Mouse (Mus musculus) limb, embryonic 11.5 days (tissue): ENCODE results near the gene Clstn1. TPM values are rescaled to one million over a fixed set of nuclear protein-coding genes. Genes with fewer than 3 reads are reported as not detected.

Source experiments
- ATAC-seq: fragments of 200-750 bp; cut with Nextera tagmentation; 2 replicates; pipeline ENCODE4 v1.8.0; 2017; ENCODE audit warnings: low read depth; ENCODE audit not compliant: insufficient number of reproducible peaks, low FRiP score, low TSS enrichment
- DNase-seq: peaks from one replicate; pipeline ENCODE4 v3.0.0-alpha.2; 2015; ENCODE audit warnings: low spot score
- H3K27ac ChIP-seq: fragments of 300-500 bp; sonication (generic); replicated peaks from 2 replicates; pipeline ENCODE4 v1.5.1; 2014; ENCODE audit warnings: low read depth, mild to moderate bottlenecking, low read length
- H3K27me3 ChIP-seq: fragments of 300-500 bp; sonication (generic); 2 replicates; pipeline ENCODE4 v1.6.1; 2014; ENCODE audit warnings: mild to moderate bottlenecking, low read length, mixed read lengths; ENCODE audit not compliant: control insufficient read depth, insufficient read depth
- H3K36me3 ChIP-seq: fragments of 300-500 bp; sonication (generic); 2 replicates; pipeline ENCODE4 v1.6.1; 2014; ENCODE audit warnings: mild to moderate bottlenecking, low read length, moderate library complexity, mixed read lengths; ENCODE audit not compliant: control insufficient read depth, insufficient read depth
- H3K4me1 ChIP-seq: fragments of 300-500 bp; sonication (generic); 2 replicates; pipeline ENCODE4 v1.6.1; 2014; ENCODE audit warnings: low read length, mixed read lengths; ENCODE audit not compliant: control insufficient read depth, insufficient read depth
- H3K4me2 ChIP-seq: fragments of 300-500 bp; sonication (generic); 2 replicates; pipeline ENCODE4 v1.6.1; 2014; ENCODE audit warnings: low read depth, mild to moderate bottlenecking, moderate library complexity; ENCODE audit not compliant: severe bottlenecking
- H3K4me3 ChIP-seq: fragments of 300-500 bp; sonication (generic); 2 replicates; pipeline ENCODE4 v1.5.1; 2014; ENCODE audit warnings: low read depth, low read length
- H3K9ac ChIP-seq: fragments of 300-500 bp; sonication (generic); 2 replicates; pipeline ENCODE4 v1.6.1; 2014; ENCODE audit warnings: mild to moderate bottlenecking, low read length
- H3K9me3 ChIP-seq: fragments of 300-500 bp; sonication (generic); 2 replicates; pipeline ENCODE4 v1.6.1; 2016; ENCODE audit warnings: low read length; ENCODE audit not compliant: control insufficient read depth
- WGBS: fragments of 180-500 bp; shearing (Covaris S2); extraction: QIAGEN DNeasy Blood & Tissue Kit; methylation state at CpG from one replicate; pipeline ENCODE4 v1.1.7; 2014; 5-methylcytosine and 5-hydroxymethylcytosine counted together
- polyA plus RNA-seq: library from polyadenylated mRNA; unstranded; fragments of >200 nt; fragmentation: Nextera tagmentation; extraction: Ambion mirVana; gene quantifications from 2 replicates; pipeline ENCODE4 v1.2.1, GENCODE M21; 2014

The Clstn1 gene
- polyA plus RNA-seq, 1 experiment from 2014 or later, result 24.7 TPM

- ATAC-seq (no peak), DNase-seq (no peak)
- Histone ChIP-seq H3K9me3 (no peaks in the 10 kb centered on the region), H3K27me3 (peaks cover 8% of the 10 kb centered on the region; the same call in 1 of the 2 replicates), H3K4me2 (no peak overlapping the region), H3K9ac (no peak overlapping the region), H3K36me3 (no peaks in the 10 kb centered on the region), H3K4me3 (no peak overlapping the region), H3K27ac (no peak overlapping the region), H3K4me1 (peaks cover 7% of the 10 kb centered on the region; the same call in 1 of the 2 replicates)
- 92% methylated on average over 6 of the region's 6 CpGs for WGBS
Observed at GRCm38 (mm10) chr4:149671175-149671574, 84.9 kb downstream of the Clstn1 start.

GRCm38 (mm10) chr4:149672747-149673146 is 86.5 kb downstream of the Clstn1 start:
- Histone ChIP-seq H3K4me1 (peaks cover 7% of the 10 kb centered on the region; the same call in 1 of the 2 replicates), H3K9ac (no peak overlapping the region), H3K9me3 (no peaks in the 10 kb centered on the region), H3K27me3 (peaks cover 8% of the 10 kb centered on the region; the same call in 1 of the 2 replicates), H3K27ac (no peak overlapping the region), H3K4me3 (no peak overlapping the region), H3K36me3 (no peaks in the 10 kb centered on the region), H3K4me2 (no peak overlapping the region)
- 94% methylated on average over 5 of the region's 5 CpGs for WGBS
- ATAC-seq (no peak), DNase-seq (no peak)

GRCm38 (mm10) chr4:149674814-149675377 is 88.6 kb downstream of the Clstn1 start:
- 16% methylated on average over 8 of the region's 8 CpGs for WGBS
- H3K36me3 ChIP-seq, result no peaks in the 10 kb centered on the region
- peak overlapping the region; percentile 63 for H3K4me3 ChIP-seq
- DNase-seq (no peak), ATAC-seq (no peak)
- no peaks in the 10 kb centered on the region for H3K9me3 ChIP-seq
- peak overlapping the region; percentile 69 for H3K9ac ChIP-seq
- H3K27me3 ChIP-seq, result peaks cover 8% of the 10 kb centered on the region; the same call in 1 of the 2 replicates
- no peak overlapping the region for H3K27ac ChIP-seq
- peaks cover 7% of the 10 kb centered on the region; the same call in 1 of the 2 replicates for H3K4me1 ChIP-seq
- peak overlapping the region; percentile 98 for H3K4me2 ChIP-seq

- H3K9ac ChIP-seq, result peak overlapping the region; percentile 69
- ATAC-seq, result peak; percentile 91
- peak; percentile 87 for DNase-seq
- no peak overlapping the region for H3K27ac ChIP-seq
- no peaks in the 10 kb centered on the region for H3K36me3 ChIP-seq
- WGBS, result 1% methylated on average over 60 of the region's 60 CpGs
- H3K4me1 ChIP-seq, result peaks cover 7% of the 10 kb centered on the region; the same call in 1 of the 2 replicates
- peak overlapping the region; percentile 98 for H3K4me2 ChIP-seq
- H3K9me3 ChIP-seq, result no peaks in the 10 kb centered on the region
- peaks cover 8% of the 10 kb centered on the region; the same call in 1 of the 2 replicates for H3K27me3 ChIP-seq
- peak overlapping the region; percentile 63 for H3K4me3 ChIP-seq
Observed at GRCm38 (mm10) chr4:149675378-149676261, 89.4 kb downstream of the Clstn1 start.

GRCm38 (mm10) chr4:149678006-149678405 is 91.7 kb downstream of the Clstn1 start:
- no peak overlapping the region for H3K9ac ChIP-seq
- DNase-seq (no peak), ATAC-seq (no peak)
- H3K4me3 ChIP-seq, result no peak overlapping the region
- whole genome bisulfite sequencing, result 56% methylated on average over 1 of the region's 1 CpGs
- peaks cover 8% of the 10 kb centered on the region; the same call in 1 of the 2 replicates for H3K27me3 ChIP-seq
- H3K9me3 ChIP-seq, result no peaks in the 10 kb centered on the region
- no peak overlapping the region for H3K27ac ChIP-seq
- H3K4me2 ChIP-seq, result no peak overlapping the region
- no peaks in the 10 kb centered on the region for H3K36me3 ChIP-seq
- peaks cover 7% of the 10 kb centered on the region; the same call in 1 of the 2 replicates for H3K4me1 ChIP-seq

- 78% methylated on average over 11 of the region's 11 CpGs for WGBS
- H3K9ac ChIP-seq, result no peak overlapping the region
- no peak overlapping the region for H3K27ac ChIP-seq
- peaks cover 7% of the 10 kb centered on the region; the same call in 1 of the 2 replicates for H3K4me1 ChIP-seq
- ATAC-seq (no peak), DNase-seq (no peak)
- H3K4me3 ChIP-seq, result no peak overlapping the region
- no peak overlapping the region for H3K4me2 ChIP-seq
- H3K9me3 ChIP-seq, result no peaks in the 10 kb centered on the region
- H3K36me3 ChIP-seq, result no peaks in the 10 kb centered on the region
- H3K27me3 ChIP-seq, result peaks cover 8% of the 10 kb centered on the region; the same call in 1 of the 2 replicates
Observed at GRCm38 (mm10) chr4:149679056-149679770, 92.9 kb downstream of the Clstn1 start.

GRCm38 (mm10) chr4:149683875-149684274 is 97.6 kb downstream of the Clstn1 start:
- Histone ChIP-seq H3K36me3 (no peaks in the 10 kb centered on the region), H3K4me2 (no peak overlapping the region), H3K4me1 (peaks cover 4% of the 10 kb centered on the region), H3K4me3 (no peak overlapping the region), H3K9me3 (no peaks in the 10 kb centered on the region), H3K27ac (no peak overlapping the region), H3K9ac (no peak overlapping the region), H3K27me3 (no peaks in the 10 kb centered on the region)
- DNase-seq, result no peak
- no peak for ATAC-seq
- 12% methylated on average over 7 of the region's 7 CpGs for WGBS
